Mouse (Mus musculus): ENCODE measurements at regions not wholly inside any gene's neighbourhood (a gene's known extent, or its start where the extent isn't known, plus 50 kb on each side); places are given as distances from the start of the nearest gene placed in this dataset.

GRCm38 (mm10) chr9:116468569-116469250 is 293.6 kb upstream of the Tgfbr2 start:
- TF ChIP-seq POLR2A (IDR thresholded peaks at IDR 0.05; ENCODE audit: extremely low read depth, insufficient read depth, low read length) (no peak), CTCF (IDR thresholded peaks at IDR 0.05; ENCODE audit: low read depth, low read length) (no peak)
